Mouse (Mus musculus) MEL (cell line): ENCODE measurements around the gene Arap1. TPM values are rescaled to one million over a fixed set of nuclear protein-coding genes. Genes with fewer than 3 reads are reported as not detected.

Experiments used
- DNase-seq: peaks from one replicate; pipeline ENCODE4 v3.0.0; 2011; ENCODE audit warnings: low read depth, low spot score
- H3K27ac ChIP-seq: 2 replicates; pipeline ENCODE4 v1.5.1; 2012; ENCODE audit warnings: low read depth, mild to moderate bottlenecking, control low read depth, low read length, moderate library complexity; ENCODE audit not compliant: control insufficient read depth
- H3K27me3 ChIP-seq, 2 experiments: fragments of 150-350 bp in 1 of 2; sonication (generic) in 1 of 2; 2 replicates each; pipeline ENCODE4 v1.6.1; 2012; ENCODE audit warnings: low read length in 2 of 2, mild to moderate bottlenecking in 2 of 2, improper control_type of control experiment in 1 of 2, moderate library complexity in 1 of 2; ENCODE audit not compliant: insufficient read depth in 2 of 2, control insufficient read depth in 1 of 2
- H3K36me3 ChIP-seq, 2 experiments: 2 replicates each; pipeline ENCODE4 v1.6.1; 2012 to 2014; ENCODE audit warnings: low read length in 2 of 2, improper control_type of control experiment in 1 of 2, inconsistent platforms in 1 of 2, mild to moderate bottlenecking in 1 of 2; ENCODE audit not compliant: insufficient read depth in 2 of 2, control insufficient read depth in 1 of 2
- H3K4me1 ChIP-seq, 2 experiments: fragments of 150-350 bp in 1 of 2; sonication (generic) in 1 of 2; 2 replicates each; pipeline ENCODE4 v1.6.1; 2012; ENCODE audit warnings: low read length in 2 of 2, improper control_type of control experiment in 1 of 2, mild to moderate bottlenecking in 1 of 2; ENCODE audit not compliant: insufficient read depth in 2 of 2, control insufficient read depth in 1 of 2
- H3K4me3 ChIP-seq, 2 experiments: fragments of 150-350 bp in 1 of 2; sonication (generic) in 1 of 2; 2 replicates each; pipeline ENCODE4 v1.5.1; 2012; ENCODE audit warnings: low read depth in 2 of 2, low read length in 2 of 2, mild to moderate bottlenecking in 2 of 2, moderate library complexity in 2 of 2, control low read depth in 1 of 2, improper control_type of control experiment in 1 of 2; ENCODE audit not compliant: control insufficient read depth in 1 of 2, insufficient read depth in 1 of 2
- H3K79me2 ChIP-seq: 2 replicates; pipeline ENCODE4 v1.6.1; 2012; ENCODE audit warnings: mild to moderate bottlenecking, low read length, moderate library complexity; ENCODE audit not compliant: control insufficient read depth, poor library complexity, insufficient read depth
- H3K9ac ChIP-seq: 2 replicates; pipeline ENCODE4 v1.6.1; 2012; ENCODE audit warnings: low read depth, mild to moderate bottlenecking, control low read depth, low read length, moderate library complexity; ENCODE audit not compliant: control insufficient read depth, poor library complexity, severe bottlenecking
- H3K9me3 ChIP-seq: fragments of 150-350 bp; sonication (generic); replicated peaks from 2 replicates; pipeline ENCODE4 v1.6.1; 2012; ENCODE audit warnings: mild to moderate bottlenecking, low read length, improper control_type of control experiment, moderate library complexity; ENCODE audit not compliant: insufficient read depth
- ETS1 ChIP-seq: IDR thresholded peaks from 2 replicates; pipeline ENCODE4 v1.6.1; 2012; ENCODE audit warnings: low read depth, mild to moderate bottlenecking, inconsistent platforms, low read length, improper control_type of control experiment, moderate library complexity
- GATA1 ChIP-seq: IDR thresholded peaks from 2 replicates; pipeline ENCODE4 v1.6.1; 2011; ENCODE audit warnings: low read depth, low read length, improper control_type of control experiment
- KAT2A ChIP-seq: conservative IDR thresholded peaks from 2 replicates; pipeline ENCODE4 v1.6.1; 2012; ENCODE audit warnings: low read depth, low read length, improper control_type of control experiment, inconsistent platforms
- MAFK ChIP-seq: IDR thresholded peaks from 2 replicates; pipeline ENCODE4 v1.6.1; 2011; ENCODE audit warnings: low read depth, mild to moderate bottlenecking, low read length, improper control_type of control experiment, borderline replicate concordance
- MAZ ChIP-seq: IDR thresholded peaks from 2 replicates; pipeline ENCODE4 v1.6.1; 2012; ENCODE audit warnings: low read depth, mild to moderate bottlenecking, inconsistent platforms, low read length, improper control_type of control experiment
- NRF1 ChIP-seq: IDR thresholded peaks from 2 replicates; pipeline ENCODE4 v1.6.1; 2014; ENCODE audit warnings: low read depth, mild to moderate bottlenecking, inconsistent platforms, low read length, improper control_type of control experiment, moderate library complexity; ENCODE audit not compliant: poor library complexity, insufficient read depth, severe bottlenecking
- RCOR1 ChIP-seq: IDR thresholded peaks from 2 replicates; pipeline ENCODE4 v1.6.1; 2012; ENCODE audit warnings: low read depth, mild to moderate bottlenecking, inconsistent platforms, low read length, improper control_type of control experiment
- TBP ChIP-seq: IDR thresholded peaks from 2 replicates; pipeline ENCODE4 v1.8.0; 2011; ENCODE audit warnings: low read depth, low read length, improper control_type of control experiment
- TCF12 ChIP-seq: IDR thresholded peaks from 2 replicates; pipeline ENCODE4 v1.6.1; 2014; ENCODE audit warnings: low read depth, mild to moderate bottlenecking, inconsistent platforms, low read length, improper control_type of control experiment, moderate library complexity
- ZKSCAN1 ChIP-seq: IDR thresholded peaks from 2 replicates; pipeline ENCODE4 v1.6.1; 2012; ENCODE audit warnings: low read depth, mild to moderate bottlenecking, inconsistent platforms, low read length, improper control_type of control experiment, moderate library complexity
- polyA plus RNA-seq, 2 experiments: library from polyadenylated mRNA; stranded (reverse) in 1 of 2; unstranded in 1 of 2; fragments of >175 nt in 1 of 2; fragments of >200 nt in 1 of 2; gene quantifications; 2 replicates each; pipeline versions ENCODE4 v1.2.1 to v1.2.4; 2012; ENCODE audit warnings: low replicate concordance in 2 of 2, low read depth in 1 of 2; ENCODE audit not compliant: insufficient read length in 2 of 2, insufficient read depth in 1 of 2, missing spikeins in 1 of 2
- total RNA-seq: library from RNA; depleted of rRNA; stranded (reverse); fragments of 300-350 nt; gene quantifications from 2 replicates; pipeline ENCODE4 v1.2.3, GENCODE M21; 2012

The Arap1 gene
- total and polyA plus RNA-seq, 3 experiments: 13.6 to 27.1 TPM; not detected in 1

- Histone ChIP-seq H3K79me2 (no peaks in the 10 kb centered on the region), H3K27ac (no peak overlapping the region), H3K4me1 (no peaks in the 10 kb centered on the region), H3K9ac (no peak overlapping the region), H3K9me3 (no peaks in the 10 kb centered on the region), H3K36me3 (no peaks in the 10 kb centered on the region), H3K27me3 (no peaks in the 10 kb centered on the region; a peak in 1 of 4 replicates)
- no peak for DNase-seq
- no peak for TF ChIP-seq RCOR1
- TF ChIP-seq, all 39 proteins: peak for 0
- H3K4me3 ChIP-seq: no peak overlapping the region
These were observed 109.4 kb downstream of the Arap1 start for GRCm38 (mm10) chr7:101457283-101457682.

- no peak overlapping the region for H3K9ac ChIP-seq
- no peaks in the 10 kb centered on the region for H3K9me3 ChIP-seq
- no peaks in the 10 kb centered on the region for H3K79me2 ChIP-seq
- H3K4me3 ChIP-seq: no peak overlapping the region
- H3K36me3 ChIP-seq: no peaks in the 10 kb centered on the region
- no peak for DNase-seq
- TF ChIP-seq NRF1: no peak
- H3K27me3 ChIP-seq: no peaks in the 10 kb centered on the region; a peak in 1 of 4 replicates
- no peak overlapping the region for H3K27ac ChIP-seq
- H3K4me1 ChIP-seq: no peaks in the 10 kb centered on the region
These were observed 109.9 kb downstream of the Arap1 start for GRCm38 (mm10) chr7:101457801-101458200.

GRCm38 (mm10) chr7:101458278-101458781, 110.5 kb downstream of the Arap1 start:
- H3K9ac ChIP-seq: no peak overlapping the region
- no peak overlapping the region for H3K4me3 ChIP-seq
- no peak for TF ChIP-seq TCF12
- no peak for TF ChIP-seq ZKSCAN1
- TF ChIP-seq ETS1: no peak
- no peak for TF ChIP-seq MAFK
- TF ChIP-seq TBP: no peak
- no peak for TF ChIP-seq KAT2A
- no peak for TF ChIP-seq GATA1
- TF ChIP-seq MAZ: no peak
- TF ChIP-seq, all 39 proteins: peak for 0
- Histone ChIP-seq H3K4me1 (no peaks in the 10 kb centered on the region), H3K27me3 (no peaks in the 10 kb centered on the region; a peak in 1 of 4 replicates), H3K9me3 (no peaks in the 10 kb centered on the region), H3K27ac (no peak overlapping the region), H3K36me3 (no peaks in the 10 kb centered on the region), H3K79me2 (no peaks in the 10 kb centered on the region)
- DNase-seq: no peak
